Mouse (Mus musculus): ENCODE results near the gene Fam92a. TPM values are rescaled to one million over a fixed set of nuclear protein-coding genes. Genes with fewer than 3 reads are reported as not detected.
"Not testable (repeated sequence)": the region's sequence is repeated elsewhere in the genome, so short reads cannot be mapped to it uniquely, and the experiment has no call there.

Fam92a gene
- 66.2 and 77.1 TPM in 2 replicates for polyA plus RNA-seq (2016; fragmentation: Nextera tagmentation; extraction: Ambion mirVana)

DNA sequence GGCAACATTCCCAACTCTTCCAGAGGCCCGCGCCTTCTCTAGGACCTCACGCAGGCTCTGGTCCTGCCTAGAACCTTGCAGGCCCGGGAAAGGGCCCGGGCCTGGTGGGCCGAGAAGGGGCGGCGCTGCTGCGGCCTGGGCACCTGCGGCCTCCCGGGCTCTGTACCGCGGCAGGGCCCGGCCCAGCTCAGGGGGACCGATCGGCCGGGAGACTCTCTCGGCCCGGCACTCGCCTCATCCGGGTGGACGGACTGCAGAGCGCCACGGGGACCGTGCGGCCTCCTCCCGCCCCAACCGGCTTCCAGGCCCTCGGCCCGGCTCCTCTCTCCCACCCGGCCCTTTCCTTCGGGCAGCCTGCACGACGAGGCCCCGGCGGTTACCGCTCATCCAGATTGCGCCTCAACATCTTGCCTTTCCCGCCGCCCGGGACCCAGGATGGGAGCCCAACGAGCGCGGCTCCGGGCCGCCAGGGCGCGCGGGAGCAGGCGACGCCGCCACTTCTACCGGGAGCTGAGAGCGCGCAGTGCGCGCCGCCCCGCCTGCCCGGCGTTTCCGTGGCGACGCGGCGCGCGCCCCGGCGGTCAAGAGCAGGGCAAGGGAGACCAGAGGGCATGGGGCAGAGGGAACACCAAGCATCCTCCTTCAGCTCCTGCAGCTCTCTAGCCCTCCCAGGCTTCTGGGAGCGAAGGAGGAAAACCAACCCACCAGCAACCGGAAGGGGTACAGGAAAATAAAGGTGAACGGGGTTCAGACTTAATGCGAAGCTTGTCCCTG, at the start of gene Fam92a:
Fam92a (minus strand) TSS at position 698 of the 774 bp plus-strand sequence.
- Histone ChIP-seq H3K4me1 (peaks cover 7% of the 10 kb centered on the region), H3K36me3 (peaks cover 19% of the 10 kb centered on the region), H3K4me3 (peak within 1 kb of the TSS; percentile 93), H3K9me3 (no peaks in the 10 kb centered on the region), H3K27ac (peak within 1 kb of the TSS; percentile 98), H3K27me3 (ENCODE audit: insufficient read depth, poor library complexity, severe bottlenecking) (no peaks in the 10 kb centered on the region)
- WGBS: under 1% methylated on average over 73 of the region's 74 CpGs
- DNase-seq (ENCODE audit: low spot score): peak; percentile 86

DNA sequence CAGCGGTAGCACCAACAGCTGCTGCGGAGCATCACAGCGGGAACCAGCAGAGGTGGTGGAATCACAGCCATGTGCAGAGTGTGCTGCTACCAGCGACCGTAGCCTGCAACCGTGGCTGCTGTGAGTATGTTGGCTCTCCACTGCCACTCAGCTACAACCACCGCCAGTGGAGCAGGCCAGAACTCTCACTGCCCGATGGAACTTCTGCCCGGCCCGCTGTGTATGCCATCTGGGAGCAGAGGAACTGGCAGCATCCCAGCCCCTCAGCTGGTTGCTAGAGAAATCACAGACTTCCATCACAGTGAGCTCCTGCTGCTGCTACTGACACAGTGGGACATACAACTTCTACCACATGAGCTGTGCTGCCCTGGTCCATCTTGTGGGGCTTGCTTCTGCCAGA, 7.2 kb upstream of the Fam92a start:
- no peak for DNase-seq (ENCODE audit: low spot score)
- H3K36me3 ChIP-seq: no peaks in the 10 kb centered on the region
- H3K27me3 ChIP-seq (ENCODE audit: insufficient read depth, poor library complexity, severe bottlenecking): no peaks in the 10 kb centered on the region
- no peak overlapping the region for H3K4me3 ChIP-seq
- H3K27ac ChIP-seq: no peak overlapping the region
- no peaks in the 10 kb centered on the region for H3K9me3 ChIP-seq
- 82% methylated on average over 10 of the region's 10 CpGs for WGBS
- no peaks in the 10 kb centered on the region for H3K4me1 ChIP-seq

DNA sequence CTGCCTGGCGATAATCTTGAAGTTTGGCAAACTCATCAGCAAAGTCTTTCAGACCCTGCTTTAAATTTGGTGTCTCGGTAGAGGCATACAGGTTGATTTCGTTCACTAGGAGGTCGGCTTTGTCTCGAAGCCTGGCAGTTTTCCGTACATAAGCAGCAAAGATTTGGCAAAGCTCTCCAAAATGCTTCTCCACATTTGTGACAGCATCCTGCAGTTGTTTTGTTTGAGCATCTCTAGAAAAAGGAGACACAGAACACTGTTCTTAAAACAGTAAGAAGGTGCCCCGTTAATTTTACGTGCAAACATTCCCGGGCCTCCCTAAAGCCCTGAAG, 863 bp downstream of the Fam92a start:
- Histone ChIP-seq H3K27ac (peak overlapping the region; percentile 98), H3K4me3 (peak overlapping the region; percentile 93), H3K4me1 (peaks cover 7% of the 10 kb centered on the region), H3K36me3 (peaks cover 24% of the 10 kb centered on the region), H3K27me3 (ENCODE audit: insufficient read depth, poor library complexity, severe bottlenecking) (no peaks in the 10 kb centered on the region), H3K9me3 (no peaks in the 10 kb centered on the region)
- WGBS: 23% methylated on average over 9 of the region's 9 CpGs
- no peak for DNase-seq (ENCODE audit: low spot score)

DNA sequence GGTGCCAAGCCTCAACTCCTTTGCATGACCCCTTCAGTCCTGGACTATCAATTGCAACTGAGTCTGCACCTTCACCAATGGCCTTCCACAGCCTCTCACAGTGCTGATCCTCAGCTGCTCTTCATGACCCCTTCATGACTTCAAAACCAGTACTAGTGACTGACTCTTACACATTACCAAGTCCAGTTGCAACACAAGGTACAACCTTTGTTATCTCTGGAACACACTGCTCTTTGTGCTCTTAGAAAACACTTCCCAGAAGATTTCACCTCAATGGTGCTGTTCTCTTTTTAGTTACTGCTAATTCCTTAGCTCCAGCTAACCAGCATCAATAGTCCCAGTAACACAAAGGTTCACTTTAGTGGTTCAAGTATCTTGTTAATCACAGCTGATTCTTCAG, 24.2 kb downstream of the Fam92a start:
- no peaks in the 10 kb centered on the region for H3K4me1 ChIP-seq
- no peaks in the 10 kb centered on the region for H3K27me3 ChIP-seq (ENCODE audit: insufficient read depth, poor library complexity, severe bottlenecking)
- H3K9me3 ChIP-seq: no peaks in the 10 kb centered on the region
- H3K4me3 ChIP-seq: no peak overlapping the region
- no peak for DNase-seq (ENCODE audit: low spot score)
- H3K27ac ChIP-seq: no peak overlapping the region
- peaks cover 31% of the 10 kb centered on the region for H3K36me3 ChIP-seq

DNA sequence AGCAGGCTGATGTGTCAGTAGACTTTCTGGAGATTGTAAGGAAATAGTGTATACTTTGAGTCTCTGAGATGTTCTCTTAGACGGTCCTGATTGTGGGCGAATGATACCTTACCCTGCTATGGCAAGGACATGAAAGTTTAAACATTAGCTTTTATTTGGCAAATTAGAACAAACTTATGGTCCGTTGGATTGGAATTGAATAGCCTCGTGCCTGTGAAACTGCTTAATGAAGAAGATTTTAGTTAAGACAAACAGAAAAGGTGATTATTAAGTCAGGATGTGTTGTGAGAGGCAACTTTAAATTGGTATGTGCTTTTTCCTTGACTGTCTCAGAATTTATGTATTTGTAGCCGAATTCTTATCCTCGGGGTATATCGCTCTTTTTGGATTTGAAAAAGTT, 30.3 kb downstream of the Fam92a start:
- WGBS: 91% methylated on average over 6 of the region's 7 CpGs
- not testable (repeated sequence) for H3K4me3 ChIP-seq; H3K27ac ChIP-seq; H3K9me3 ChIP-seq; DNase-seq (ENCODE audit: low spot score); H3K27me3 ChIP-seq (ENCODE audit: insufficient read depth, poor library complexity, severe bottlenecking); H3K4me1 ChIP-seq
- peaks cover 12% of the 10 kb centered on the region for H3K36me3 ChIP-seq

DNA sequence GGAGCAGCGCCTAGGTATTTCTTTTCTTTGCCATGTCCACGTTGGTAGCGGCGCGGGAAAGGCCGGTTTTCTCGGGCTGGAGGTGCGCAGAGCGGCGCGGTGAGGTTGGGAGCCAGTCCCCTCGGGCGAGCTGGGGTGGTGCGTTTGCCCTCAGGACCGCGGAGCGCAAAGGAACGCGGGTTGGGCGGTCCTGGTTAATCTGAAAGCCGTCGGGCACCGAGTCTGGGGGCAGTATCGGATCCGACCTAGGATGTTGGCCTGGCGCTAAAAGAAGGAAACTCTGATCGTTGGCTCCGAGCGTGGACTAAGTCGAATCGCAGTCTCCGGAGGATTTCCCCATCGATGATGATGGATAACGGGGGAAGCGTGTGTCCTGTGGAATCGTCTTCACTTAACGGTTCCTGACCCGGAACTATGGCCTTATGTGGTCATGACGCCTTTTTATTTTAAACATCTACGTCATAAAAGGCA, 31.2 kb downstream of the Fam92a start:
- H3K4me3 ChIP-seq: peak overlapping the region; percentile 52
- 16% methylated on average over 18 of the region's 40 CpGs for WGBS
- not testable (repeated sequence) for H3K4me1 ChIP-seq; H3K36me3 ChIP-seq; DNase-seq (ENCODE audit: low spot score); H3K9me3 ChIP-seq; H3K27me3 ChIP-seq (ENCODE audit: insufficient read depth, poor library complexity, severe bottlenecking)
- 0 out of 2 replicates have a peak overlapping the region, but pooled peaks have one; percentile 36 for H3K27ac ChIP-seq

DNA sequence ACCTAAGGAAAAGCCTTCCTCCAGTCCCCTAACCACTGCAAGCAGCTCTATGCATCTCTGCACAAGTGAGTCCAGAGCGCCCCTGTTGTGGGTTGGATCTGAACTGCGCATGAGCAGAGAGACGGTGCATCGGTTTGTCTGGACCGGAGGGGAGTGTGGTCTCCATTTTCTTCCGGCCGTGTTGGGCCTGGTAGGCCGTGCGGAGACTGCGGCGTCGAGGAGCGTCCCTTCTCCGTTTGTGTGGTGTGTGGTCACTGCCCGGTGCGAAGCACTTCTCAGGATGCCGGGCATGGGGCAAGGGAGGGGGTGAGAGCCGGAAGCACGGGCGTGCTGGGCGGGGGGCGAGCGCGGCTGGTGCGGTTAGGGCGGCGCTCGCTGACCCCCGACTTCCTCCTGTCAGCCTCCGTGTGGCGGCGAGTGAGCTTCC, 31.7 kb downstream of the Fam92a start, which contains the start of gene Rbm12b1:
Rbm12b1 (plus strand) TSS at position 124 of the 427 bp plus-strand sequence.
- 3% methylated on average over 20 of the region's 32 CpGs for WGBS
- Histone ChIP-seq H3K27ac (peak within 1 kb of the TSS; percentile 72; the same call in 1 of the 2 replicates), H3K4me3 (peak within 1 kb of the TSS; percentile 52)
- peak; percentile 92 for DNase-seq (ENCODE audit: low spot score)
- H3K36me3 ChIP-seq; H3K4me1 ChIP-seq; H3K9me3 ChIP-seq; H3K27me3 ChIP-seq (ENCODE audit: insufficient read depth, poor library complexity, severe bottlenecking): not testable (repeated sequence)

Other genes starting within 250 kb of the Fam92a start
- 0.14 and 0.42 TPM in 2 replicates for gene Gm10604, start 190.8 kb downstream of the Fam92a start, polyA plus RNA-seq (2016; fragmentation: Nextera tagmentation; extraction: Ambion mirVana)
- gene Rbm12b2, start 82.6 kb downstream of the Fam92a start, polyA plus RNA-seq (2016; fragmentation: Nextera tagmentation; extraction: Ambion mirVana): 6.8 and 9.9 TPM in 2 replicates
- 4.5 and 4.6 TPM in 2 replicates for gene Rbm12b1, start 31.8 kb downstream of the Fam92a start, polyA plus RNA-seq (2016; fragmentation: Nextera tagmentation; extraction: Ambion mirVana)